Mouse (Mus musculus) heart, embryonic 10.5 days (tissue): ENCODE data around the gene Cd300a. TPM values are rescaled to one million over a fixed set of nuclear protein-coding genes. Genes with fewer than 3 reads are reported as not detected.

Experiments
- DNase-seq: peaks from one replicate; pipeline ENCODE4 v3.0.0-alpha.2; 2017; ENCODE audit warnings: low spot score
- H3K27ac ChIP-seq: fragments of 300-500 bp; sonication (generic); 2 replicates; pipeline ENCODE4 v1.5.1; 2016; ENCODE audit warnings: mild to moderate bottlenecking
- H3K27me3 ChIP-seq: fragments of 300-500 bp; sonication (generic); 2 replicates; pipeline ENCODE4 v1.6.1; 2016; ENCODE audit warnings: mild to moderate bottlenecking; ENCODE audit not compliant: poor library complexity, insufficient read depth, severe bottlenecking
- H3K36me3 ChIP-seq: fragments of 300-500 bp; sonication (generic); 2 replicates; pipeline ENCODE4 v1.6.1; 2016; ENCODE audit warnings: mild to moderate bottlenecking, moderate library complexity
- H3K4me1 ChIP-seq: fragments of 300-500 bp; sonication (generic); 2 replicates; pipeline ENCODE4 v1.6.1; 2016; ENCODE audit warnings: mild to moderate bottlenecking
- H3K4me3 ChIP-seq: fragments of 300-500 bp; sonication (generic); 2 replicates; pipeline ENCODE4 v1.5.1; 2016; ENCODE audit warnings: mild to moderate bottlenecking, moderate library complexity
- H3K9me3 ChIP-seq: fragments of 300-500 bp; sonication (generic); 2 replicates; pipeline ENCODE4 v1.6.1; 2016; ENCODE audit warnings: mild to moderate bottlenecking, moderate library complexity
- WGBS: fragments of 180-500 bp; shearing (Covaris S2); methylation state at CpG from one replicate; pipeline ENCODE4 v1.1.7; 2016; 5-methylcytosine and 5-hydroxymethylcytosine counted together
- polyA plus RNA-seq: library from polyadenylated mRNA; unstranded; fragments of >200 nt; fragmentation: Nextera tagmentation; extraction: Ambion mirVana; gene quantifications from 2 replicates; pipeline ENCODE4 v1.2.1, GENCODE M21; 2016

The Cd300a gene
- polyA plus RNA-seq, 1 experiment from 2014 or later = 0.62 TPM

DNA sequence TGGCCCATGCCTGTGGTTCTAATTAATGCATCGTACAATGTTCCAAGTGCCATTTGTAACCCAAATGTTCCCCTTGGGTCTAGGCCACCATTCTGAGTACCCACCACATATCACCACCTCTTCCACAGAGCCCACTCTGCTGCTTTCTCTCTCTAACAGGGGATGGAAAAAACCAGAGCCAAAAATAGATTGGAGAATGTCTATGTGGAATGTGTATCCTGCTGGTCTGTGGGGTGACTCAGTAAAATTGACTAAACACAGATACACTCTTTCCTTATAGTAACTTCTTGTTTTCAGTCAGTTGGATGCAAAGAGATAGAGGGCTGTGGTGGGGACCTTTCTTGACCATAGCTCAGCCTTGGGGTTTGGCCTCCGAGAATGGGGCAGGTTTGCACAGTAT, 39.7 kb downstream of the Cd300a start:
- Histone ChIP-seq H3K4me3 (no peak overlapping the region), H3K36me3 (no peaks in the 10 kb centered on the region), H3K27ac (peak overlapping the region; percentile 77; the same call in 1 of the 2 replicates), H3K27me3 (no peaks in the 10 kb centered on the region), H3K4me1 (peaks cover 26% of the 10 kb centered on the region), H3K9me3 (no peaks in the 10 kb centered on the region)
- DNase-seq = no peak
- 76% methylated on average over 2 of the region's 2 CpGs for WGBS

DNA sequence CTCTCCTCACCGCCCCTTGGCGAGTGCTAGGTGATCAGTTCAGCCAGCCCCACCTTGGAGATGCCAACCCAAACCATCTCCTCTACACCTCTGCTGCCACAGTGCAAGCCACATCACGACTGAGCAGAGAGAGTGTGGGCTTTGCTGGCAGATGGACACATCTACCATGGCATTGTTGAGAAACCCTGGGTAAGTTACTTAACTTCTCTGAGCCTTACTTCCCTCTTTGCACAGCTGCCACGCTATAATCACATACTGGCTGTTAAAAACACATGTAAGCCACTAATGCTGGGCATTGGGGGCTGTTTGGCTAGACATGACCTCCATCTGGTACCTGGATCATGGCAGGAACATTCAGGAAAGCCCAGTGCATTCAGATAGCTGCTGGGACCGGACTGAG, 41.2 kb downstream of the Cd300a start:
- H3K27me3 ChIP-seq = no peaks in the 10 kb centered on the region
- no peak for DNase-seq
- 76% methylated on average over 5 of the region's 5 CpGs for WGBS
- 0 out of 2 replicates have a peak overlapping the region, but pooled peaks have one; percentile 29 for H3K27ac ChIP-seq
- no peaks in the 10 kb centered on the region for H3K9me3 ChIP-seq
- H3K4me1 ChIP-seq = peaks cover 26% of the 10 kb centered on the region
- no peaks in the 10 kb centered on the region for H3K36me3 ChIP-seq
- no peak overlapping the region for H3K4me3 ChIP-seq

DNA sequence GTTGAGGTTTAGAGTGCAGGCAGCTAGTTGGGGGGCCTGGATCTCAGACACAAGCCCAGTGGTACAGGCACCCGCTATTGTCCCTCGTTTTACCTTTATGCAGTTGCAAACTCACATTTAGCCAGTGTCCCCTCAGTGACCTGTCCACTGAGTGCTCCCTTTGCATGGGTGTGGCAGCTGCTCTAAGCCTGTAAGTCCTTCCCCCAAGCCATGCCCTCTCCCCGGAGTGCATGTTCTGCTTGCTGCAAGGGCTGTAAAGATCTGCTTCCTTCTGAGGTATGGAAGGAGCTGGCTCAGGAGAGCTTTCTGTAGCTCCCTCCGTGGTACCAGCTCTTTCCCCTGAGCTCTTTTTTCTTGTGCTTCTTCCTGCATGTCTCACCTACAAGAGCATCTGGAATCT, 43.8 kb downstream of the Cd300a start:
- no peak overlapping the region for H3K27ac ChIP-seq
- 76% methylated on average over 4 of the region's 4 CpGs for WGBS
- no peak overlapping the region for H3K4me3 ChIP-seq
- H3K36me3 ChIP-seq = no peaks in the 10 kb centered on the region
- H3K27me3 ChIP-seq = no peaks in the 10 kb centered on the region
- no peak for DNase-seq
- no peaks in the 10 kb centered on the region for H3K9me3 ChIP-seq
- H3K4me1 ChIP-seq = peaks cover 21% of the 10 kb centered on the region

DNA sequence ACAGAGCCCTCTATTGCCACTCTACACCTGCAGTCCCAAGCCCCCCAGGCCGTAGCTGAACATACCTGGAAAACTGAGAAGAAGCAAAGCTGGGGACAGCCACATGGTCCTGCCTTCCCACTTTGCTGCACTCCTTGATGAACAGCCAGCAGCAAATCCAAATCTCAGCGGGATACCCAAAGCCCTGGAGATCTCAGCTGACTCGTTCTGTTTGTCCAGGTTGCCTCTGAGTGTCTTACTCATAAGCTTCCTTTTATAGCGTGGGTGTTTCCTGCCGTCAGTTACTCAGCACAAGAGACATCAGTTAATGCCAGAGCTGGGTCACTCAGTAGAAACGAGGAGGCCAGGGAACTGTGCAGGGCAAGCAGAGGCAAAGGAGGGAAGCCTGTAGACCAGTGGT, 44.3 kb downstream of the Cd300a start, which contains the start of gene Cd300lb:
Cd300lb (minus strand) TSS at position 243 of the 400 bp plus-strand sequence.
- no peaks in the 10 kb centered on the region for H3K9me3 ChIP-seq
- H3K4me3 ChIP-seq = no peak within 1 kb of the TSS
- 48% methylated on average over 6 of the region's 6 CpGs for WGBS
- no peaks in the 10 kb centered on the region for H3K36me3 ChIP-seq
- peaks cover 18% of the 10 kb centered on the region; the same call in 1 of the 2 replicates for H3K4me1 ChIP-seq
- no peak within 1 kb of the TSS for H3K27ac ChIP-seq
- H3K27me3 ChIP-seq = no peaks in the 10 kb centered on the region
- DNase-seq = no peak

Other genes with a start within 250 kb of the Cd300a start
- 789 and 902 TPM in 2 replicates for gene Rpl38, start 221.5 kb upstream of the Cd300a start, polyA plus RNA-seq
- gene Ttyh2, start 214.6 kb upstream of the Cd300a start, polyA plus RNA-seq = 4.8 and 4.9 TPM in 2 replicates
- 0.19 and 0.53 TPM in 2 replicates for gene Dnaic2, start 162.6 kb upstream of the Cd300a start, polyA plus RNA-seq
- 0.14 TPM in 1 of 2 replicates, not detected in the other for gene Kif19a, start 124.7 kb upstream of the Cd300a start, polyA plus RNA-seq
- 0.21 and 0.34 TPM in 2 replicates for gene Btbd17, start 94.1 kb upstream of the Cd300a start, polyA plus RNA-seq
- not detected in 2 replicates for gene Gpr142, start 91.1 kb upstream of the Cd300a start, polyA plus RNA-seq
- gene Gprc5c, start 38.9 kb upstream of the Cd300a start, polyA plus RNA-seq = 36.6 and 46.3 TPM in 2 replicates
- gene Cd300lb, start 44.3 kb downstream of the Cd300a start, polyA plus RNA-seq = 0.48 and 1.0 TPM in 2 replicates
- gene Cd300c, start 79.1 kb downstream of the Cd300a start, polyA plus RNA-seq = not detected in 2 replicates
- not detected in 2 replicates for gene Cd300ld, start 99.9 kb downstream of the Cd300a start, polyA plus RNA-seq
- gene Cd300c2, start 111.8 kb downstream of the Cd300a start, polyA plus RNA-seq = 0.35 TPM in 1 of 2 replicates, not detected in the other
- gene Cd300ld2, start 126.2 kb downstream of the Cd300a start, polyA plus RNA-seq = not detected in 2 replicates
- not detected in 2 replicates for gene Cd300ld4, start 137.0 kb downstream of the Cd300a start, polyA plus RNA-seq
- not detected in 2 replicates for gene Cd300ld5, start 147.7 kb downstream of the Cd300a start, polyA plus RNA-seq
- not detected in 2 replicates for gene Cd300ld3, start 158.4 kb downstream of the Cd300a start, polyA plus RNA-seq
- 0.09 and 0.26 TPM in 2 replicates for gene Cd300e, start 172.1 kb downstream of the Cd300a start, polyA plus RNA-seq
- 2.2 and 2.6 TPM in 2 replicates for gene Rab37, start 201.4 kb downstream of the Cd300a start, polyA plus RNA-seq
- gene Cd300lf, start 244.0 kb downstream of the Cd300a start, polyA plus RNA-seq = 0.08 and 0.27 TPM in 2 replicates